7 mouse cellular contexts compared by ENCODE assay signal in the genomic region with DNA sequence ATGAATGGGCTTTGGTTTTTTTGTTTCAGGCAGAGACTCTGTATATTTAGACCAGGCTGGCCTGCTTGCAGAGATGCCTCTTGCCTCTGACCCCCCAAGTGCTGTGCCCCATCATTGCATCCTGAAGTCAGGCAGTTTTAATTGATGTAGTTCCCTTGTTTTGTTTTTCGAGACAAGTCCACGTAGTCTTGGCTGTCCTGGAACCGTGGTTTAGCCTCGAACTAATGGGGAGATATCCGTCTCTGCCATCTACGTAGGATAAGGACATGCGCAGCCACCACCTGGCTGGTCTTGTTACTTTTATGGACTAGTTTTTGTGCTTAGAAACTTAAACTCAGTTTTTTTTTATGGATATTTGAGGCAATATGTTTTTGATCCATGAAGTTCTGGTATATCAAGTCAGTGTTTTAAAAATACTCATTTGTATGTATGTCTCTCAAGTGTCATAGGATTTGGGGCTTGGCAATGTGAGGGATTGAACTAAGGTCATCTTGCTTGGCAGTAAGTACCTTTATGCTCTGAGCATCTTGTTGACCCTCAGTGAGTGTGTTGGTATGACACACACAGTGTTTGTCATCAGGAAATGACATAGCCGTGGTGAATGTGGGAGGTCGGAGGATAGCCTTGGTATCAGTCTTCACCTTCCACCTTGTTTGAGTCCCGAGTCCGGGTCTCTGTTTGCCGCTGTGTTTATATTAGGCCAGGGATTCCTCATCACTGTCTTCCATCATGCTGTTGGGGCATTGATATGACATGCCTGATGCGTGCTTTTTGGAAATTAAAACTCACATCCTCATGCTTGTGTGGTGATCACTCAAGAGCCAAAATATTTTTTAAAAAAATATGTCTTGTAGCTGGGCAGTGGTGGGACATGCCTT. TPM values are rescaled to one million over a fixed set of nuclear protein-coding genes. Genes with fewer than 3 reads are reported as not detected.
DNase-seq lines count a peak whose midpoint lies in the region; ATAC-seq lines count a peak whose summit lies in the region.

No protein-coding gene starts in this region.

- H3K36me3 ChIP-seq in lung, embryonic 16.5 days (ENCODE audit: control insufficient read depth, insufficient read depth, low read length), result peaks cover 16% of the 10 kb centered on the region
- H3K36me3 ChIP-seq in embryonic facial prominence, embryonic 11.5 days (replicated peaks; ENCODE audit: control insufficient read depth, insufficient read depth, low read depth, low read length), result peaks cover 11% of the 10 kb centered on the region
- peaks cover 46% of the 10 kb centered on the region for H3K36me3 ChIP-seq in intestine, embryonic 14.5 days (ENCODE audit: control insufficient read depth, insufficient read depth, low read length)
- H3K36me3 ChIP-seq in neural tube, embryonic 12.5 days, result peaks cover 37% of the 10 kb centered on the region

- H3K9ac ChIP-seq in lung, embryonic 16.5 days (ENCODE audit: low read length), result peak overlapping the region; percentile 95
- H3K9ac ChIP-seq in embryonic facial prominence, embryonic 11.5 days (replicated peaks; ENCODE audit: low read length), result peak overlapping the region; percentile 94
- H3K9ac ChIP-seq in intestine, embryonic 14.5 days (ENCODE audit: low read length), result peak overlapping the region; percentile 97
- peak overlapping the region; percentile 96 for H3K9ac ChIP-seq in neural tube, embryonic 12.5 days

- no peaks in the 10 kb centered on the region for H3K9me3 ChIP-seq in lung, embryonic 16.5 days (ENCODE audit: control insufficient read depth, low read length)
- H3K9me3 ChIP-seq in embryonic facial prominence, embryonic 11.5 days (replicated peaks; ENCODE audit: control insufficient read depth, low read length), result no peaks in the 10 kb centered on the region
- H3K9me3 ChIP-seq in intestine, embryonic 14.5 days (ENCODE audit: control insufficient read depth, low read length), result no peaks in the 10 kb centered on the region
- no peaks in the 10 kb centered on the region for H3K9me3 ChIP-seq in neural tube, embryonic 12.5 days

- H3K27me3 ChIP-seq in lung, embryonic 16.5 days (ENCODE audit: control insufficient read depth, insufficient read depth, low read depth, low read length), result no peaks in the 10 kb centered on the region
- H3K27me3 ChIP-seq in embryonic facial prominence, embryonic 11.5 days (ENCODE audit: control insufficient read depth, insufficient read depth, low read length), result no peaks in the 10 kb centered on the region
- no peaks in the 10 kb centered on the region for H3K27me3 ChIP-seq in intestine, embryonic 14.5 days (replicated peaks; ENCODE audit: control insufficient read depth, insufficient read depth, low read length)
- no peaks in the 10 kb centered on the region for H3K27me3 ChIP-seq in neural tube, embryonic 12.5 days (replicated peaks)

- DNase-seq in lung, postnatal 4 days, result no peak
- no peak for DNase-seq in embryonic facial prominence, embryonic 11.5 days (ENCODE audit: low spot score)
- no peak for DNase-seq in intestine, embryonic 14.5 days (ENCODE audit: low spot score)
- no peak for DNase-seq in ovary, postnatal 10 days (ENCODE audit: low spot score)
- no peak for DNase-seq in urinary bladder, postnatal 36 days (ENCODE audit: low spot score in 2 of 2)

- ATAC-seq in lung, embryonic 16.5 days (ENCODE audit: low read depth), result no peak
- ATAC-seq in embryonic facial prominence, embryonic 11.5 days (replicated peaks; ENCODE audit: insufficient number of reproducible peaks, low FRiP score, low TSS enrichment, low read depth), result no peak
- no peak for ATAC-seq in intestine, embryonic 14.5 days (replicated peaks; ENCODE audit: low FRiP score, low TSS enrichment, low read depth)
- ATAC-seq in neural tube, embryonic 12.5 days (ENCODE audit: low FRiP score, low read depth), result no peak

- peak overlapping the region; percentile 83 for H3K4me3 ChIP-seq in lung, embryonic 16.5 days (ENCODE audit: low read length)
- peak overlapping the region; percentile 100 for H3K4me3 ChIP-seq in embryonic facial prominence, embryonic 11.5 days (ENCODE audit: low read depth, low read length)
- peak overlapping the region; percentile 98 for H3K4me3 ChIP-seq in intestine, embryonic 14.5 days (ENCODE audit: low read depth, low read length)
- H3K4me3 ChIP-seq in neural tube, embryonic 12.5 days, result peak overlapping the region; percentile 92

- H3K27ac ChIP-seq in lung, embryonic 16.5 days (ENCODE audit: low read length), result peak overlapping the region; percentile 97
- no peak overlapping the region for H3K27ac ChIP-seq in embryonic facial prominence, embryonic 11.5 days (replicated peaks; ENCODE audit: low read depth, low read length)
- peak overlapping the region; percentile 97; the same call in 1 of the 2 replicates for H3K27ac ChIP-seq in intestine, embryonic 14.5 days (ENCODE audit: low read depth)
- H3K27ac ChIP-seq in neural tube, embryonic 12.5 days, result no peak overlapping the region

- peaks cover 10% of the 10 kb centered on the region for H3K4me1 ChIP-seq in lung, embryonic 16.5 days (replicated peaks; ENCODE audit: control insufficient read depth, insufficient read depth, low read length)
- H3K4me1 ChIP-seq in embryonic facial prominence, embryonic 11.5 days (ENCODE audit: control insufficient read depth, insufficient read depth, low read length), result peaks cover 3% of the 10 kb centered on the region; the same call in 1 of the 2 replicates
- peaks cover 6% of the 10 kb centered on the region for H3K4me1 ChIP-seq in intestine, embryonic 14.5 days (replicated peaks; ENCODE audit: control insufficient read depth, insufficient read depth, low read length)
- peaks cover 15% of the 10 kb centered on the region for H3K4me1 ChIP-seq in neural tube, embryonic 12.5 days

- H3K4me2 ChIP-seq in lung, embryonic 16.5 days (ENCODE audit: low read depth, low read length), result peak overlapping the region; percentile 82
- H3K4me2 ChIP-seq in embryonic facial prominence, embryonic 11.5 days (ENCODE audit: low read depth, low read length), result peak overlapping the region; percentile 84
- H3K4me2 ChIP-seq in intestine, embryonic 14.5 days (ENCODE audit: low read length), result peak overlapping the region; percentile 80
- H3K4me2 ChIP-seq in neural tube, embryonic 12.5 days (replicated peaks), result peak overlapping the region; percentile 78

- WGBS in lung, embryonic 16.5 days, result 9% methylated on average over 13 of the region's 13 CpGs
- WGBS in embryonic facial prominence, embryonic 11.5 days, result 55% methylated on average over 13 of the region's 13 CpGs
- 16% methylated on average over 13 of the region's 13 CpGs for WGBS in intestine, embryonic 14.5 days
- WGBS in neural tube, embryonic 12.5 days, result 56% methylated on average over 13 of the region's 13 CpGs

RNA-seq across cellular contexts. Expression of gene Khdc4, which starts 1.4 kb away (rescaled TPM):
- polyA plus RNA-seq in lung, embryonic 16.5 days (2015; fragmentation: Nextera tagmentation; extraction: Ambion mirVana), result 82.1 and 86.2 TPM in 2 replicates
- 101 and 104 TPM in 2 replicates for polyA plus RNA-seq in embryonic facial prominence, embryonic 11.5 days (2014; fragmentation: Nextera tagmentation; extraction: Ambion mirVana)
- polyA plus RNA-seq in intestine, embryonic 14.5 days (2014; fragmentation: Nextera tagmentation; extraction: Ambion mirVana), result 78.9 and 87.9 TPM in 2 replicates
- 120 and 124 TPM in 2 replicates for polyA plus RNA-seq in neural tube, embryonic 12.5 days (2016; fragmentation: Nextera tagmentation; extraction: Ambion mirVana)

RNA-seq across cellular contexts. Expression of gene Rit1, which starts 29.7 kb away (rescaled TPM):
- polyA plus RNA-seq in lung, embryonic 16.5 days (2015; fragmentation: Nextera tagmentation; extraction: Ambion mirVana), result 58.9 and 68.9 TPM in 2 replicates
- polyA plus RNA-seq in embryonic facial prominence, embryonic 11.5 days (2014; fragmentation: Nextera tagmentation; extraction: Ambion mirVana), result 41.4 and 41.7 TPM in 2 replicates
- polyA plus RNA-seq in intestine, embryonic 14.5 days (2014; fragmentation: Nextera tagmentation; extraction: Ambion mirVana), result 56.4 and 62.1 TPM in 2 replicates
- 44.6 and 49.1 TPM in 2 replicates for polyA plus RNA-seq in neural tube, embryonic 12.5 days (2016; fragmentation: Nextera tagmentation; extraction: Ambion mirVana)

RNA-seq across cellular contexts. Expression of gene Rxfp4, which starts 34.0 kb away (rescaled TPM):
- not detected in 2 replicates for polyA plus RNA-seq in lung, embryonic 16.5 days (2015; fragmentation: Nextera tagmentation; extraction: Ambion mirVana)
- polyA plus RNA-seq in embryonic facial prominence, embryonic 11.5 days (2014; fragmentation: Nextera tagmentation; extraction: Ambion mirVana), result not detected in 2 replicates
- polyA plus RNA-seq in intestine, embryonic 14.5 days (2014; fragmentation: Nextera tagmentation; extraction: Ambion mirVana), result not detected in 2 replicates
- polyA plus RNA-seq in neural tube, embryonic 12.5 days (2016; fragmentation: Nextera tagmentation; extraction: Ambion mirVana), result not detected in 2 replicates

Comparison
In these comparisons a context has a peak if more than half of its experiments do, and no peak if none do; other contexts are left out.
1. H3K27ac ChIP-seq: peak in lung, embryonic 16.5 days (single experiment) and intestine, embryonic 14.5 days (single experiment); none in embryonic facial prominence, embryonic 11.5 days (single experiment) and neural tube, embryonic 12.5 days (single experiment).
2. Peak in every context shown above with its lines, with median percentiles within 50 percentile points of each other: H3K4me2 ChIP-seq, H3K4me3 ChIP-seq and H3K9ac ChIP-seq.